Mouse (Mus musculus) ES-Bruce4 (cell line): Measurements from ENCODE around the gene Stxbp3.

Source experiments
- CTCF ChIP-seq: IDR thresholded peaks from one replicate; pipeline ENCODE4 v1.8.1; 2011; ENCODE audit warnings: low read depth, low read length
- POLR2A ChIP-seq: IDR thresholded peaks from one replicate; pipeline ENCODE4 v1.8.1; 2011; ENCODE audit warnings: low read length; ENCODE audit not compliant: insufficient read depth

GRCm38 (mm10) chr3:108838980-108839379, 1.3 kb downstream of the Stxbp3 start:
- no peak for TF ChIP-seq POLR2A
- TF ChIP-seq CTCF: no peak
